Mouse (Mus musculus) kidney, postnatal 0 days (tissue): ENCODE results near the gene Bad. TPM values are rescaled to one million over a fixed set of nuclear protein-coding genes. Genes with fewer than 3 reads are reported as not detected.
A peak's percentile ranks its signal among the peaks of the same experiment; 100 is the strongest.

ENCODE experiments used
- ATAC-seq: fragments of 200-750 bp; cut with Nextera tagmentation; replicated peaks from 2 replicates; pipeline ENCODE4 v1.8.0; 2017; ENCODE audit warnings: low read depth, moderate number of reproducible peaks, moderate TSS enrichment, moderate library complexity; ENCODE audit not compliant: low FRiP score
- DNase-seq: peaks from one replicate; pipeline ENCODE4 v3.0.0-alpha.2; 2016; ENCODE audit warnings: low spot score
- H3K27ac ChIP-seq: fragments of 300-500 bp; sonication (generic); 2 replicates; pipeline ENCODE4 v1.5.1; 2014; ENCODE audit warnings: mild to moderate bottlenecking
- H3K27me3 ChIP-seq: fragments of 300-500 bp; sonication (generic); 2 replicates; pipeline ENCODE4 v1.6.1; 2014; ENCODE audit warnings: low read length, mixed read lengths; ENCODE audit not compliant: insufficient read depth
- H3K36me3 ChIP-seq: fragments of 300-500 bp; sonication (generic); 2 replicates; pipeline ENCODE4 v1.6.1; 2014; ENCODE audit warnings: low read length, mixed read lengths; ENCODE audit not compliant: insufficient read depth
- H3K4me1 ChIP-seq: fragments of 300-500 bp; sonication (generic); replicated peaks from 2 replicates; pipeline ENCODE4 v1.6.1; 2014; ENCODE audit warnings: antibody characterized with exemption, low read length, mixed read lengths; ENCODE audit not compliant: insufficient read depth
- H3K4me2 ChIP-seq: fragments of 300-500 bp; sonication (generic); 2 replicates; pipeline ENCODE4 v1.6.1; 2014; ENCODE audit warnings: mild to moderate bottlenecking, low read length, moderate library complexity, mixed read lengths
- H3K4me3 ChIP-seq: fragments of 300-500 bp; sonication (generic); replicated peaks from 2 replicates; pipeline ENCODE4 v1.5.1; 2014; ENCODE audit warnings: low read depth, low read length
- H3K9ac ChIP-seq: fragments of 300-500 bp; sonication (generic); 2 replicates; pipeline ENCODE4 v1.6.1; 2014; ENCODE audit warnings: low read depth, low read length
- H3K9me3 ChIP-seq: fragments of 300-500 bp; sonication (generic); replicated peaks from 2 replicates; pipeline ENCODE4 v1.6.1; 2016; ENCODE audit warnings: low read length, inconsistent platforms, mixed read lengths
- CTCF ChIP-seq: IDR thresholded peaks from 2 replicates; pipeline ENCODE4 v1.5.1; 2016; ENCODE audit warnings: antibody characterized with exemption, low read depth, mild to moderate bottlenecking, moderate library complexity
- WGBS: fragments of 180-500 bp; shearing (Covaris S2); extraction: QIAGEN DNeasy Blood & Tissue Kit; methylation state at CpG from one replicate; pipeline ENCODE4 v1.1.7; 2014; 5-methylcytosine and 5-hydroxymethylcytosine counted together
- polyA plus RNA-seq: library from polyadenylated mRNA; unstranded; fragments of >200 nt; fragmentation: Nextera tagmentation; extraction: Ambion mirVana; gene quantifications from 2 replicates; pipeline ENCODE4 v1.2.1, GENCODE M21; 2015

Bad gene
- polyA plus RNA-seq, 1 experiment from 2014 or later: 75.8 TPM

- Histone ChIP-seq H3K9ac (0 out of 2 replicates have a peak overlapping the region, but pooled peaks have one; percentile 27), H3K36me3 (0 out of 2 replicates have a peak, but pooled peaks cover 22% of the 10 kb centered on the region), H3K27ac (no peak overlapping the region), H3K4me2 (peak overlapping the region; percentile 70; the same call in 1 of the 2 replicates), H3K27me3 (no peaks in the 10 kb centered on the region), H3K4me3 (no peak overlapping the region; the same call in 1 of the 2 replicates), H3K4me1 (peaks cover 22% of the 10 kb centered on the region), H3K9me3 (no peaks in the 10 kb centered on the region)
- no peak for TF ChIP-seq CTCF
- 81% methylated on average over 13 of the region's 13 CpGs for WGBS
- ATAC-seq (no peak), DNase-seq (no peak)
Observed at GRCm38 (mm10) chr19:6977759-6978638, 36.3 kb downstream of the Bad start.

- Histone ChIP-seq H3K4me2 (peak overlapping the region; percentile 70), H3K27ac (0 out of 2 replicates have a peak overlapping the region, but pooled peaks have one; percentile 75), H3K4me1 (peaks cover 22% of the 10 kb centered on the region), H3K27me3 (no peaks in the 10 kb centered on the region), H3K36me3 (peaks cover 24% of the 10 kb centered on the region; the same call in 1 of the 2 replicates), H3K4me3 (peak overlapping the region; percentile 46; the same call in 1 of the 2 replicates), H3K9ac (peak overlapping the region; percentile 63), H3K9me3 (no peaks in the 10 kb centered on the region)
- no peak for ATAC-seq
- DNase-seq: no peak
- WGBS: 35% methylated on average over 3 of the region's 3 CpGs
- no peak for TF ChIP-seq CTCF
Observed at GRCm38 (mm10) chr19:6978639-6978974, 36.9 kb downstream of the Bad start.

DNA sequence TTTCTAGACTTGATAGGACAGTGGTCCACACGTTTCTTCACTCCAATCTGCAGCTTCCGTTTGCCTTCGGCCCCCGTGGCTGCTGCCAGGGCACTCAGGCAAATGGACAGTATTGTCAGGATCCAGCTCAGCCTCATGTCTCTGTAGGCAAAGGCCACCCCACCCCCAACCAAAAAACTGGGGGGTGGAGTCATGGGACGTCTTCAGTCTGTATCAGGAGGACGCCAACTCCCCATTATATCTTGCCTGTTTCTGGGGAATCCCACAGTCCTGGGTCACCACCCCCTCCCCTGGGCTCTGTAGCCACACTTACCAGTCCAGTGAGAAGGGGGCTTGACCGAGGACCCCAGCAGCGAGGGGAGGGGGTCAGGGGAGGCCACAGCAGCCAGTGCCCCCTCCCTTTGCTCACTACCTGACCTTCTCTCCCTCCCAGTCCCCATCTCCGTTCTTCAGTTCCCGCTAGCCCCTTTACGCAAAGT is 37.4 kb downstream of the Bad start:
- TF ChIP-seq CTCF: no peak
- Histone ChIP-seq H3K4me1 (peaks cover 22% of the 10 kb centered on the region), H3K27me3 (no peaks in the 10 kb centered on the region), H3K4me2 (peak overlapping the region; percentile 70), H3K4me3 (peak overlapping the region; percentile 46), H3K27ac (peak overlapping the region; percentile 75; the same call in 1 of the 2 replicates), H3K9me3 (no peaks in the 10 kb centered on the region), H3K36me3 (peaks cover 27% of the 10 kb centered on the region; the same call in 1 of the 2 replicates), H3K9ac (peak overlapping the region; percentile 63)
- peak; percentile 24 for DNase-seq
- 6% methylated on average over 11 of the region's 11 CpGs for WGBS
- no peak for ATAC-seq

- TF ChIP-seq CTCF: peak; percentile 79
- Histone ChIP-seq H3K27me3 (no peaks in the 10 kb centered on the region), H3K27ac (peak overlapping the region; percentile 83), H3K4me1 (peaks cover 22% of the 10 kb centered on the region), H3K9ac (peak overlapping the region; percentile 63), H3K9me3 (no peaks in the 10 kb centered on the region), H3K36me3 (peaks cover 28% of the 10 kb centered on the region; the same call in 1 of the 2 replicates), H3K4me3 (peak overlapping the region; percentile 46), H3K4me2 (peak overlapping the region; percentile 70)
- DNase-seq: peak; percentile 99
- ATAC-seq: peak; percentile 90
- under 1% methylated on average over 56 of the region's 59 CpGs for WGBS
Observed at GRCm38 (mm10) chr19:6979486-6980380, 38.1 kb downstream of the Bad start.

DNA sequence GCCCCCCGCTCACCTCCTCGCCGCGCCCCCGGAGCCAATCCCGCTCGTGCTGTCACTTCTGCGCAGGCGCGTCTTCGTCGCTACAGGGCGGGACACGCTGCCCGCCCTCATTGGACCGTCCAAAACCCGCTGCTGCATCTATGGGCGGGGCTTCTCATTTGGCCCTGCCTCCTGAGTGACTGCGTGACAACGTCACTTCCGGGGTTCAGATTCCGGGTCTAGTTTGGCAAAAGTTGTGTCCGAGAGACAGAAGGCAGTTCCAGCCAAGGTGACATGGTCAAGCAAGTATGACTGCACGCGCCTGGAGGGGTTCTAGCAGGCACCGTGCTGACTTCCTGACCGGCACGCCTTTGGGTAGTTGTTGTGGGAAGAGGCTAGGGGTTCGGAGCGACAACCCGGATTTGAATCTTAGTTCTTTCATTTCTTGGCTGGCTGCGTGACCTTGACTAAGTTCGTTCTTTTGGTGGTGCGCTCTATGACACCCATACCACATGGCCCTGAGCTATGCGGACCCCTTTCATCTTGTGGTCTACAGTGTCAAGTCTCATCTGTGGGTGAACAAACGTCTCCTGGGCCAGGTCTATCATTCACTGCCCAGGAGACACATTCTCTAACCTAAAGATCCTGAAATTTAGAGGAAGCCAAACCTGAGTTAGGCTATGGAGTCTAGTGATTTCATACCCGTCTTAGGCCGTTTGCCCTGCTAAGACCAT is 38.9 kb downstream of the Bad start, which contains the start of gene Fkbp2:
Gene Fkbp2 (minus strand): TSS at position 121 of the 713 bp plus-strand sequence.
- DNase-seq: peak; percentile 99
- WGBS: under 1% methylated on average over 38 of the region's 38 CpGs
- Histone ChIP-seq H3K27me3 (no peaks in the 10 kb centered on the region), H3K4me3 (peak within 1 kb of the TSS; percentile 46), H3K4me2 (peak within 1 kb of the TSS; percentile 70), H3K4me1 (peaks cover 22% of the 10 kb centered on the region), H3K36me3 (peaks cover 32% of the 10 kb centered on the region; the same call in 1 of the 2 replicates), H3K27ac (peak within 1 kb of the TSS; percentile 83), H3K9me3 (no peaks in the 10 kb centered on the region), H3K9ac (peak within 1 kb of the TSS; percentile 63)
- peak; percentile 88 for ATAC-seq
- TF ChIP-seq CTCF: no peak
